ENCODE assay signal across 9 mouse cellular contexts in genomic region chr17:64558994-64559540, GRCm38 (mm10). TPM values are rescaled to one million over a fixed set of nuclear protein-coding genes. Genes with fewer than 3 reads are reported as not detected.
A peak's percentile ranks its signal among the peaks of the same experiment; 100 is the strongest.
DNase-seq lines count a peak whose midpoint lies in the region; ATAC-seq and TF ChIP-seq lines count a peak whose summit lies in the region.
"Had no signal": no experiment of that assay in that cellular context is flagged by ENCODE, and none has a peak within 500 bp of the region (broad histone marks: within the 10 kb centered on the region; RNA-seq: fewer than 3 reads in every experiment).

No protein-coding gene starts in this region.

- no peak overlapping the region for H3K27ac ChIP-seq in hindbrain, postnatal 0 days

- no peak overlapping the region for H3K4me3 ChIP-seq in hindbrain, postnatal 0 days (ENCODE audit: low read length)

- DNase-seq in kidney, postnatal 10 days = peak; percentile 47
- no peak for DNase-seq in kidney, adult 8-10 months
- DNase-seq in embryo, embryonic 10 days (ENCODE audit: low spot score) = peak; percentile 84
- no peak for DNase-seq in hindbrain, postnatal 0 days (ENCODE audit: low spot score)
- peak; percentile 50 for DNase-seq in neural tube, embryonic 10.5 days (ENCODE audit: extremely low spot score, low spot score)
- DNase-seq in adrenal gland, postnatal 25 days = no peak
- no peak for DNase-seq in thymus, postnatal 36 days
- no peak for DNase-seq in natural killer cell, adult 2 months (ENCODE audit: low spot score in 2 of 2)

- H3K4me1 ChIP-seq in hindbrain, postnatal 0 days (ENCODE audit: insufficient read depth, low read length) = 0 out of 2 replicates have a peak, but pooled peaks cover 3% of the 10 kb centered on the region

- H3K4me2 ChIP-seq in hindbrain, postnatal 0 days (ENCODE audit: low read depth, low read length) = no peak overlapping the region

- no peaks in the 10 kb centered on the region for H3K9me3 ChIP-seq in hindbrain, postnatal 0 days (ENCODE audit: low read length)

- ATAC-seq in hindbrain, postnatal 0 days = 0 out of 2 replicates have a peak, but pooled peaks have one; percentile 43
- ATAC-seq: inflammation-experienced regulatory T-cells, adult 6 months had no signal

- TF ChIP-seq CTCF in hindbrain, postnatal 0 days (IDR thresholded peaks at IDR 0.05; ENCODE audit: low read depth) = no peak

- H3K9ac ChIP-seq in hindbrain, postnatal 0 days (replicated peaks; ENCODE audit: low read length) = no peak overlapping the region

- no peaks in the 10 kb centered on the region for H3K36me3 ChIP-seq in hindbrain, postnatal 0 days (ENCODE audit: insufficient read depth, low read length)

- H3K27me3 ChIP-seq in hindbrain, postnatal 0 days (ENCODE audit: insufficient read depth, low read length) = no peaks in the 10 kb centered on the region

- 18% methylated on average over 4 of the region's 4 CpGs for WGBS in hindbrain, postnatal 0 days

RNA-seq across cellular contexts. Expression of gene Man2a1, which starts 41.5 kb away (rescaled TPM):
- total RNA-seq in hindbrain, postnatal 0 days (2014; rRNA removed) = 14.9 and 15.8 TPM in 2 replicates
- polyA plus RNA-seq in hindbrain, postnatal 0 days (2015; fragmentation: Nextera tagmentation; extraction: Ambion mirVana) = 2.6 and 3.3 TPM in 2 replicates
- 176 and 192 TPM in 2 replicates for total RNA-seq in adrenal gland, postnatal 25 days (2021)

Comparison
In these comparisons a context has a peak if more than half of its experiments do, and no peak if none do; other contexts are left out.
1. DNase-seq: peak in kidney, postnatal 10 days (single experiment), embryo, embryonic 10 days (single experiment) and neural tube, embryonic 10.5 days (single experiment); none in kidney, adult 8-10 months (0 of 2), hindbrain, postnatal 0 days (single experiment), adrenal gland, postnatal 25 days (single experiment), thymus, postnatal 36 days (0 of 2) and natural killer cell, adult 2 months (0 of 2).
2. RNA of gene Man2a1, which starts 41.5 kb away (total RNA-seq): 176 to 192 TPM in adrenal gland, postnatal 25 days; 14.9 to 15.8 TPM in hindbrain, postnatal 0 days; every median in the first group is over 10 times any median in the second.